Mouse (Mus musculus): ENCODE measurements at regions not wholly inside any gene's neighbourhood (a gene's known extent, or its start where the extent isn't known, plus 50 kb on each side); places are given as distances from the start of the nearest gene placed in this dataset.

DNA sequence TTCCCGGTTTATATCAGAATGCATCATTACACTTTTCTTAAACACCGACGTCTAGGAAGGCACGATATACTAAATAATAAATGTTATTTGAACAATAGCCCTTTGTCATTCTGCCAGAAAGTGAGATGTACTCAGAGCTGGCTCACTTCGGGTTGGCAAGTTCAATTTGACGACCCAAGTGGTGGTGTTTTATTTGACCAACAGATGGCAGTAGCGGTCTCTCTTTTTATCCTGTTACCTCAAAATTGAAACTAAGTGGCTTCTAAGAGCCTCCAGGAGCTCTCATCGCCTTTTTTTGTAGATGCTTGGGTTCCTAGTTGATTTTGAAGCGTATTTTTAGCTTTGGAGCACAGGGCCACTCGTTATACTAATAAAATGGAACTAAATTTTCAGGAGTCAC lies 66.7 kb upstream of the Chmp2b start:
- in situ Hi-C loops (cut with MseI, MboI): loop anchor here in 1 of 2 experiments (25.0 kb wide), 1 partner anchor 383 kb away; no protein-coding TSS in a partner anchor

DNA sequence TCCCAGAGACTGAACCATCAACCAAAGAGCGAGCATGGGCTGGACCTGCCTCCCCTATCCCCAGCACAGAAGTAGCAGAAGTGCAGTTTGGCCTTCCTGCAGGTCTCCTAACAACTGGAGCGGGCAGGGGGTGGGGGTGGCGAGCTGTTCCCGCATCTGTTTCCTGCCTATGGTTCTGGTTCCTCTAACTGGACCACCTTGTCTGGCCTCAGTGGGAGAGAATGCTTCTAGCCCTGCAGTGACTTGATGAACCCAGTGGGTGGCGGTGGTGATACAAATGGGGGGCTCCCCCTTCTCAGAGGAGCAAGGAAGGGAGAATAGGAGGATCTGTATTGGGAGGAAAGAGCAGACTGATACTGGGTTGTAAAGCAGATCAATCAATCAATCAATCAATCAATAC lies 69.2 kb upstream of the Chmp2b start:
- in situ Hi-C loops (cut with MseI, MboI): loop anchor here (5.0 to 25.0 kb wide), 2 partner anchors 381 kb away; no protein-coding TSS in a partner anchor

DNA sequence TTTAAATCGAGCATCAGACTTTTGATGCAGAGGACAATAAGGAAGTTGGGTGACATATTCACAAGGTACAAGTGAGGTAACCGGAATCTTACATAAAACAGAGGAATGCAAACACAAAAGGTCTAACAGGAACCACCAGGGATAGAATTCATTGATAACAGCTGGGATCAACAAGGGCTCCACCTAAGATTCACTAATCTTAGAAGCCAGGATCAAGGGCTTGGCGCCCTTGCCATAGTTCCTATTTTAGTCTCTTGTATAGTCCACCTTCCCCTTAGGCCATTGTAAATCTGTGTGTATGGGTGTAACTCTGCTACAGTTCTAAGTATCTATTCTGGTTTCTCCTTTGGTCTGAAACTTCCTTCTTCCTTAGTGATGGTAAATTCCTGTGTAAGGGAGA lies 84.2 kb upstream of the Chmp2b start:
- in situ Hi-C loops (cut with MseI, MboI): loop anchor here in 1 of 2 experiments (25.0 kb wide), 1 partner anchor 366 kb away; no protein-coding TSS in a partner anchor

DNA sequence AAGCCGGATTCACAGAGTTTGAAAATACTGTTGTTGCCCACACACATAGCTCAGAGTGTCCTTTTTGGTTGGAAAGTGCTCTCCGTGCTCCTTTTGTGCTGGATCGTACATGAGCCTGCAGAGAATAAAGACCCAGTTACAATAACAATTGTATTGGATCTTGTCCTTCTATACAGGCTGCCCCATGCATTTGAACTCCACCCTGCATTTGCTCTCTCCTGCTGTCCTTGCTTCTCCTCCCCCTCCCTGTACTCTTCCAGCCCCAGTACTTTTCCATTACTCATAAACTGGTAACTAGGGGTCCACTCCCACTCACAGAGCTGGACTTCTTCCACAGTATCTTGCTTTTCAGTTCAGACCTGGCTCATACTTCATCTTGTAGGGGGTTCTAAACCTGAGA lies 86.5 kb upstream of the Chmp2b start:
- in situ Hi-C loops (cut with MseI, MboI): loop anchor here in 1 of 2 experiments (25.0 kb wide), 1 partner anchor 363 kb away; no protein-coding TSS in a partner anchor

DNA sequence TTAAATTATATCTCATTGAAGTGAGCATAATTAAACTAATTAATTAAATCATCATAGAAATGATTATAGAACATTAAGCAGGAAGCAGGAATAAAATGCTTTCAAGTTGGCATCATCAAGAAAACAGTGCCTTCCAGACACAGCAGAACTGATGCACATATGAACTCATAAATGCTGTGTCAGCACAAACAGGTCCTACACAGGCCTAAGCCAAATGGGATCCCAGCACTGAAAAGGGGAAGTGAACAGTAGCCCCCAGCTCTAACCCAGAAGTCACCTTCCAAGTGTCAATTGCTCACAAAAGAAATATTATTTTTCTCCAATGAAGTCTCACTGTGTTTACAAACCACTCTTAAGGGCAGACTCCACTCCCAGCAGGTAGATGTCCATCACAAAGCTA lies 93.0 kb upstream of the Chmp2b start:
- in situ Hi-C loops (cut with MseI, MboI): no loop called here

DNA sequence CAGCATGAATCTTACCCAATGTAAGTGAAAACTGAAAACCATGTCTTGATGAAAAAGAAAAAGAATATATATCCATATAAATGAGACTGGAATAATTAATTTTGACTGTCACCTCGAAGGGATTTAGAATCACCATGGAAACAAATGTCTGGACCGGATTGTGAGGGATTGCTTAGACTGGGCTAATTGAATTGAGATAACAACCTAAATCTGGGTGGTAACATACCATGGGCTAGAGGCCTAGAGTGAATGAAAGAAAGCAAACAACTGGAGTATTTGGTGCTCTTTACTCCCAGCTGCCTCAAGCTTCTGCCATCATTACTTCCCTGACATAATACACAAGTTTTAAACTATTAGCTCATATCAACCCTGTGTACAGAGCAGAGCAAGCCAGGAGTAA lies 95.3 kb upstream of the Chmp2b start:
- in situ Hi-C loops (cut with MseI, MboI): no loop called here

DNA sequence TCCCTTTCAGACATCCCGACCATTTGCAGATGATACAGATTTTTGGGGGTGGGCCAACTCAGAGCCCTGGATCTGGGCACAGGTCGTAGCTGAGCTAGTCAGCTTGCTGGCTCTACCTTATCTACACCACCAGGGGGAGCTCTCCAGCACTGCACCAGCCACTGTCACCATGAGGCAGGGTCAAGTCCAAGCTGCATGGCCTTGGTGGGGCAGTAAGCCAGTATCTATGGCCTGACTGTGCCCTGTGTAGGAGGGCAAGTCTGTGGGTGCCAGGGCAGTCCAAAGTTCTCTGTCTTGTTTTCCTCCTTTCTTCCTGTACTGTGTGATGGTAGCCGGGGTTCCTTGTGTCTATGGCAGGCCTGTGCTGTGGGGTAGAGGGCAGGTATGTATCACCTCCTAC lies 102.3 kb upstream of the Chmp2b start:
- in situ Hi-C loops (cut with MseI, MboI): no loop called here

DNA sequence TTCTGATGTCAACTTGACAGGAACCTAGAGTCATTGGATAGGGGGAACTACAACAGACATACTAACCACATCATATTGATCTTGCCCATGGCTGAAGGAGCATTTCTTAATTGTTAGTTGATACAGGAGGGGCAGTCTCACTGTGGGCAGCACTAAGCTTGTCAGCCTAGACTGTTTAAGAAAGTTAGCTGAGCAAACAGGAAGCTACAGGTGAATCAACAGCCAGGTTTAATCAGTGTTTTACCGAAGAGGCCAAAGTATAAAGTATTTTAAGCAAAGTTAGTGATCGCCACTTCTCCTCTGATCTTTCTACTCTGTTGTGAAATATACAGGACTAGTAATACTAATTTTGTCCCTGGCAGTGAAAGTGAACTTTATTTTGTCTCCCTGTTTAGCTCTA lies 109.6 kb upstream of the Chmp2b start:
- in situ Hi-C loops (cut with MseI, MboI): no loop called here

DNA sequence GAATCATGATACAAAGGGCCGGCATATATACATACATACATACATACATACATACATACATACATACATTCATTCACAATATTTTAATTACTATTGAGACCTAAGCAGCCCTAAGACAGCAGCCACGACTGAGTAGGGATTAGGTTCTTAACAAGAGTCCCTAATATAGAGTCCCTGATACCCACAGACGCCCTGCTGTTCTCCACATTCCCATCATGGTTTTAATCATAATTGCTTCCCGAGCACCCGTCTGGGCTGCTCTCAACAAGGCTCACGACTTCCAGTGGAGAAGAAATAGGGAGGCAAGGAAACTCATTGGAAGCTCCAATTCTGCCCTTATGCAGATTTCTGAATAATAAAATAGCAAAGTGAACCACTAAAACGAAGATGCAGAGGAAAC lies 120.6 kb upstream of the Chmp2b start:
- in situ Hi-C loops (cut with MseI, MboI): no loop called here

DNA sequence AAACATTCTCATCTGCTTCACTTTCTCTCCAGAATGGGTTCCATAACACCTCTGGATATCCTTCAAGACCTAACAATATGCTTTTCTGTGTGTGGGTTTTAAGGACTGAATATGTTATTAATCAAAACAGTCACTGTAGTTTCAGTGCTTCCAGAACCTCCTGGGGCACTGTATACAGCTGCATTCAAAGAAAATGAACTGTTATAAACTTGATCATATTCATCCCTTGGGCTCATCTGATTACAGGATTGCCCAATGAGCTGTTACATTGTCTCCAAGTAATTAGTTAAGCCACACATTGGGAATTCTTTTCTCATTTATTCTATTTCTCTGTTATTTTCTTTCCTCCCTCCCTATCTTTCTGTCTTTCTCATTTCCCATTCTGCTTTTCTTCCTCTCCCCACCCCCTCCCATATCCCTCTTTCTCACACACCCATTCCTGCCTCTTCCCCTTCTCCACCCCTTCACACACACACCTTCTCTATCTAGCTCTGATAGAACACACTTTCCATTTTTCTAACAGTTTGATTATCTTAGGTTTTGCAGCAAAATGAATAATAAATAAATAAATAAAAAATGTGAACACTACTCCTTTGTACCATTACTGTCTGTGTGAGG lies 121.3 kb upstream of the Chmp2b start:
- in situ Hi-C loops (cut with MseI, MboI): no loop called here

DNA sequence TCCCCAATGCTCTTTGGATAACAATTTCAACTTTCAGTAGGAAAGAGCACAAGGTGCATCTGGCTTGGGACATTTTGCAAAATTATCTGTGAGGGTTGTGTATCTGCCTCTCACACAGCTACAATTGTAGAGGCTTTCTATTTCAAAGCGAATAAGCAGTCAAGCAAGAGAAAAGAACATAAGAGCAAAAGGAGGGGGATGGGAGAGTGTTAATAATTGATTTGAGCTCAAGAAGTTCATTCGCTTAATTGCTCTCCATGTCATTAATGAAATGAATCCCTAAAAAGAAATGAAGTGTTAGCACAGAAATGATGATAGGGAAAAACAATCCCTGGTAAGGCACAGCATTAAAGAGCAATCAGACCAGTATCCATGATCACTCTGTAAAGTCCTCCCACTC lies 121.4 kb upstream of the Vgll3 start:
- in situ Hi-C loops (cut with MseI, MboI): no loop called here

DNA sequence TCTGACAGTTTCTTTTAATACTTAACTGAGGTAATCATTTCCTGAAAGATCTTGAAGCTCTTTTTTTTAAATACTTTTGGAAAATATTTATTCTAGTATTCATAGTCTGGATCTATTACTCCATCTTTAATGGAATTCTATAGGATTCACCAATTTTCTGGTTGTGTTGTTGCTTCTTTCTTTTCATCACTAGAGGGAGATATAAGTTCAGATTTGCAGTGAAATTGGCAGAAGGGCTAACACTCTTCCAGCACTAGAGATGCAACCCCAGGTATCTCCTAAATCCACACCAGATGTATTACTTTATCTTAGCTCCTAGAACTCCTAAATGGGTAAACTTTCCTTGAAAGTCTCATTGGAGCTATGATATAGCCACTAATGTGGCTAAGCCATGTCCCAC lies 99.4 kb upstream of the Vgll3 start:
- in situ Hi-C loops (cut with MseI, MboI): loop anchor here (10.0 to 25.0 kb wide), 2 partner anchors 297 to 299 kb away; no protein-coding TSS in a partner anchor

DNA sequence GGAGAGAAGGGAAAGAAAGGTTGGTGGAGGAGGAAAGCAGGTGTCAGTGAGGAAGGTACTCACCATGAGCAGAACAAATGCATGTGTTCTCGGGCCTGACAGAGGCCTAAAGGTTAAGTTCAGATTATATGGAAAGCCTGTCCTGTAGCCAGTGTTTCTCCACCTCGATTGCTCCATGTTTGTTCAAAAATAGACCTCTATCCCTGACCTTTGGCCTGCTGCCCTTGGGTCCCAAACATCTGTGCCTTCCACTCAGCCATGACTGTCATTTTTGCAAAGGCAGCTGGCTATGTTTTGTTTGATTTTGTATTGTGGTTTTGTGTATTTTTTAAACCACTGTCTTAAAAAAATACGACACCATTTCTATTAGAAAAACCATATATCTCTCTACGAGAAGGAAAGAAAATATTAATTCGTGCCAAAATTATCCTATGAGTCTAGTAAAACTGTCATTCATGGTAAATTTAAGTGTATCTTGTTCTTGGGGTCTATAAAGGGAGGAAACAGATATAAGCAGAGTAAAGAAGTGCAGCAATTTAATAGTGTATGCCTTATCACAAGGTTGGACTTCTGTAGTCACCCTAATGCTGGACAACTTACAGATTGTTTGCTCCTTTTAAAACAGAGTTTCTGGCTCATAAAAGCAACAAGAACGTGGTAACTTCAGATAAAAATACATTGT lies 96.1 kb upstream of the Vgll3 start:
- in situ Hi-C loops (cut with MseI, MboI): loop anchor here (10.0 to 25.0 kb wide), 2 partner anchors 293 to 296 kb away; no protein-coding TSS in a partner anchor

DNA sequence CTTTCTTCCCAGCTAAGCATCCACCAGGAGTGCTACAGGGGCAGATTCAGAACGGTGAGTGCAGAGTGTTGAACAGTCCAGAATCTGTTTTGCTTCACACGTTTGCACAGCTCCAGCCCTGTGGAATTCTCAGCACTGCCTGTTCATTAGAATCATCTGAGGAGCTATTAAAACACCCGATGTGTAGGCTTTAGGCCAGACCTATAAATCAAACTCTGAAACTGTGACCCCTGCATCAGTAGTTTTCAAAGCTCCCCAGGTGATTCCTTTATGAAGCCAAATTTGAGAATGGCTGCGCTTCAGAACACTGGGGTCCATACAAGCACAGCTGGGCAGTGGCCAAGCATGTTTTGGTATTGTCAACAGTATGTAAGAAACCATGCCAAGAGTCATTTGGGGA lies 94.1 kb upstream of the Vgll3 start:
- in situ Hi-C loops (cut with MseI, MboI): loop anchor here in 1 of 2 experiments (25.0 kb wide), 1 partner anchor 291 kb away; no protein-coding TSS in a partner anchor

DNA sequence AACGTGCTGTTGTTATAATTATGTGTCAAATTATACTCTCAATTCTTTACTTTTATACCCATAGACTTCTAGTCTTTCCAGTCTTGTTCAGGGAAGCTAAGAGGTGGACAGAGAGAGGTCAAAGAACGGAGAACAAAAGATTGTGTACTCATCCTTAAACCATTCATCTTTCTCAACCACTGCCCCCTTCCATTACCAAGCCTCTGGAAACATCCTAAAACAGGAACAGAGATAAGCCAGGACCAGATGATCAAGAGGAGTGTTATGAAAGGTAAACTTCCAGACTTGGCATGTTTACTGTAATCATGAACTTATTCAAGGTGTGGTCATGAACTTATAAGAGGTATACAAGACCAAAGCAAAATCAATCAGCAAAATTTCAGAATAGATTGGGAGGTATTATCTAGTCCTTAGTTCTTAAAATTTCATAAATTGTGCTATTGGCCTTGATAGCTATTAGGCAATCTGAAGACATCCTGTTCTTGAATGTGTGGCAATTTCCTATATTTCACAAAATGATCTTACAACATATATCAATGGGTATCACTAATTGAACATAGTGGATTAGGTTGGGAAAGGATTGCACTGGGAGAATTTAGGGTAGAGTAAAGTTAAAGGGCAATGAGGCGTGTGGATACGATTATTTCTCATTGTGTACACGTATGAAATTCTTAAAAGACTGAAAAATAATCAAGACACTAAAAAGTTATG lies 89.3 kb upstream of the Vgll3 start:
- in situ Hi-C loops (cut with MseI, MboI): no loop called here

DNA sequence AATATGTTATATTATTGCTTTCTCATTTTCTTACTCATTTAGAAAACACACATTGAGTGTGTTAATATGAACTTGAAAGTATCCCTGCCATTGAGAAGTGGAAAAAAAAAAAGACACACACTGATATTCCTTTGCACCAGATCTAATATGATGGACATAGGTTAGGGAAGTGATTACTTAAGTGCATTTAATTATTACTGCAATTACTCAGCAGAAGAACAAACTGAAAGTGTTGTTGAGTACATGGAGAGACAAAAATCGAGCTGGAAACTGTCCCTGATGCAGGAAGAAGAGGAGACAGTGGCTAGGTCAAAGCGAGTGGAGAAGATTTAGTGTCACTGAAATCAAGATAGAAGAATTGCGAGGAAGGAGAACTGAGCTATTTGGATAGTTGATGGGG lies 88.8 kb upstream of the Vgll3 start:
- in situ Hi-C loops (cut with MseI, MboI): no loop called here

DNA sequence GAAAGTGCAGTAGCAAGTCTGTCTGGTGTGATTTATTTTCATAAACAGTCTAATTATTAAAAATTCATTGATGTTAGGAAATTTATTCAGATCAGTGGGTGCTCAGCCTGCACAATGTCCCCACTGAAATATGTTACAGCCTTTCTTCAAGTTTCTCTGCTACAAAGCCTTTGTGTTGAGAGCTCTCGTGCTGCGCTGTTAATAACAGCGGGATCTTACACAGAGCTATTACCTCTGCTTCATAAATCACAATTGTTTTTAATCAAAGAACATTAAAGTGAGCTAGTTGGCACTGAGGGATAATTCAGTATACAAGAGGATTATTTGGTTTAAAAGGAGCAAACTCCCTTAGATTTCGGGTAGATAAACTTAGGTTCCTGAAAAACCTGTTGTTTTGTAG lies 85.7 kb upstream of the Vgll3 start:
- in situ Hi-C loops (cut with MseI, MboI): no loop called here

DNA sequence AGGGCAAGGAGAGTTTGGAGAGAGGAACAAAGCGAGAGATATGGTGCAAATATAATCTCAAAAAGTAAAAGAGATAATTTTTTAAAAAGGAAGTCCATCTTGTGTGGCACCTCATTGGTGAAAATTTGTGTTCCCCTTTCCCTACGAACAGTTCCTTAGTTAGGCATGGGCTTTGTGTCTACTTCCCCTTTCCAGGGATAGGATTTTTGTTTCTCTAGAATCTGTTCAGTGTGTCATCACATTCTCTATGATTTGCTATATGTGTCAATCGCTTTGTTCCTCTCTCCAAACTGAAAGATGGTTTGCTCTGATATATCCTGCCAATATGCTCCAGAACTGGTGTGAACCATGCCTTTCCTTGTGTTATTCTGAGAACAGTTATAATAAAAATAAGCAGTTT lies 75.4 kb upstream of the Vgll3 start:
- in situ Hi-C loops (cut with MseI, MboI): no loop called here

DNA sequence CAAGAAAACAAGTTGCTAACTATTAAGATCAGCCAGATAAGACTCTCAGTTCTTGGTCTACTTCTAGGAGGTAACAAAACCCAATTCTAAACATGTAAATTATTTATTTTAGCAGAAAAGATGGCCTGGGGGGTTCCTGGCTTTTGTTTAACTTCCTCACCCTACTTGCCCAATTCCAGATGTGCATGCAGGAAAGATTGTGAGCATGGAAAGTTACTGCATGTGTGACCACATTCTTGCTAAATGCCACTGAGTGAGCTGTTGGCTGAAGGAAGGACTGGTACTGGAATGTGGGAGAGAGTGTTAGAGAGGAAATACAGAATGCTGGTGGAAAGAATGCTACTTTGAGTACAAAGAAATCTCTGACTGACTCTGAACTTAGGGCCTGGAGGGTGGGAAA lies 72.1 kb upstream of the Vgll3 start:
- in situ Hi-C loops (cut with MseI, MboI): no loop called here

DNA sequence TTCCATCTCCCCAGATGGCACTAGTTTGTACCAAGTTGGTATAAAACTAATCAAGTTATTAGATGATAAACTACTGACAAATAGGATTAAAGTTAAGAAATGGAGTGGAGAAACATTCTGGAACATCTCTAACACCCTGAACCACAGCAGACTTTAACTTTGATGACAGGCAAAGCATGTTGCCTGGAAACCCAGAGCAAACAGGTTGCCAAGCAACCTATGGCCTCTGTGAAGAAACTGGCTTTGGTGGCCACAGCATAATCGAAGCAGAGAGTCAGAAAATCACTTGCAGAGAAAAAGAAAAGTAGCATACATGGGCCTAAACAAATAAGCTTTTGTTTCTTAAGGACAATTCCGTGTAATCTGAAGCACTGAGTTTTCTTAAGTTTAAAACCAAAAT lies 59.4 kb upstream of the Vgll3 start:
- in situ Hi-C loops (cut with MseI, MboI): no loop called here

All from mouse trophoblast stem cell (cell line).